Mouse (Mus musculus): ENCODE data around the gene Slc18b1.

GRCm38 (mm10) chr10:23851228-23851912 lies 54.6 kb downstream of the Slc18b1 start, which contains the start of gene Vnn3:
- no peak for TF ChIP-seq TCF12 (IDR thresholded peaks at IDR 0.05; ENCODE audit: low read depth, low read length)
- TF ChIP-seq SMC3 (IDR thresholded peaks at IDR 0.05; ENCODE audit: low read depth, low read length), result no peak
- TF ChIP-seq CTCF (IDR thresholded peaks at IDR 0.05 in 2 of 3, conservative IDR thresholded peaks at IDR 0.05 in 1 of 3; ENCODE audit: control insufficient read depth in 1 of 3, insufficient read depth in 1 of 3, low read depth in 2 of 3, low read length in 3 of 3, poor library complexity in 1 of 3, severe bottlenecking in 1 of 3), result no peak
- TF ChIP-seq HCFC1 (IDR thresholded peaks at IDR 0.05; ENCODE audit: low read depth, low read length), result no peak
- TF ChIP-seq UBTF (IDR thresholded peaks at IDR 0.05; ENCODE audit: borderline replicate concordance, insufficient read depth, low read depth, low read length), result no peak
- no peak for TF ChIP-seq RAD21 (IDR thresholded peaks at IDR 0.05; ENCODE audit: low read depth, low read length)
- no peak for TF ChIP-seq E2F4 (IDR thresholded peaks at IDR 0.05; ENCODE audit: borderline replicate concordance, low read depth, low read length)
- no peak for TF ChIP-seq ETS1 (IDR thresholded peaks at IDR 0.05; ENCODE audit: low read depth, low read length)
- TF ChIP-seq CHD2 (IDR thresholded peaks at IDR 0.05; ENCODE audit: low read length), result no peak
- TF ChIP-seq MXI1 (IDR thresholded peaks at IDR 0.05; ENCODE audit: low read depth, low read length), result no peak
- no peak for TF ChIP-seq MAX (IDR thresholded peaks at IDR 0.05; ENCODE audit: low read length)
- no peak for TF ChIP-seq TAL1 (IDR thresholded peaks at IDR 0.05; ENCODE audit: low read length)
